Mouse (Mus musculus) midbrain, embryonic 16.5 days (tissue): ENCODE results near the gene Wfdc10. TPM values are rescaled to one million over a fixed set of nuclear protein-coding genes. Genes with fewer than 3 reads are reported as not detected.

Source experiments
- ATAC-seq: fragments of 200-750 bp; cut with Nextera tagmentation; 2 replicates; pipeline ENCODE4 v1.8.0; 2017; ENCODE audit warnings: moderate TSS enrichment
- H3K27ac ChIP-seq: fragments of 300-500 bp; sonication (generic); 2 replicates; pipeline ENCODE4 v1.5.1; 2014; ENCODE audit warnings: mild to moderate bottlenecking, low read length, mixed read lengths
- H3K27me3 ChIP-seq: fragments of 300-500 bp; sonication (generic); 2 replicates; pipeline ENCODE4 v1.6.1; 2014; ENCODE audit warnings: low read depth, low read length, mixed read lengths; ENCODE audit not compliant: control insufficient read depth, insufficient read depth
- H3K36me3 ChIP-seq: fragments of 300-500 bp; sonication (generic); 2 replicates; pipeline ENCODE4 v1.6.1; 2014; ENCODE audit warnings: mild to moderate bottlenecking, low read length, moderate library complexity, mixed read lengths; ENCODE audit not compliant: control insufficient read depth, insufficient read depth
- H3K4me1 ChIP-seq: fragments of 300-500 bp; sonication (generic); 2 replicates; pipeline ENCODE4 v1.6.1; 2014; ENCODE audit warnings: mild to moderate bottlenecking, low read length, mixed read lengths; ENCODE audit not compliant: control insufficient read depth, insufficient read depth
- H3K4me2 ChIP-seq: fragments of 300-500 bp; sonication (generic); 2 replicates; pipeline ENCODE4 v1.6.1; 2014; ENCODE audit warnings: mild to moderate bottlenecking, low read length, mixed read lengths
- H3K4me3 ChIP-seq: fragments of 300-500 bp; sonication (generic); 2 replicates; pipeline ENCODE4 v1.5.1; 2014; ENCODE audit warnings: low read depth, mild to moderate bottlenecking, low read length, moderate library complexity, mixed read lengths
- H3K9ac ChIP-seq: fragments of 300-500 bp; sonication (generic); 2 replicates; pipeline ENCODE4 v1.6.1; 2014; ENCODE audit warnings: low read depth, low read length, mixed read lengths
- H3K9me3 ChIP-seq: fragments of 300-500 bp; sonication (generic); replicated peaks from 2 replicates; pipeline ENCODE4 v1.6.1; 2014; ENCODE audit warnings: mild to moderate bottlenecking, low read length, mixed read lengths; ENCODE audit not compliant: control insufficient read depth, poor library complexity, severe bottlenecking
- WGBS: fragments of 180-500 bp; shearing (Covaris S2); extraction: QIAGEN DNeasy Blood & Tissue Kit; methylation state at CpG from one replicate; pipeline ENCODE4 v1.1.7; 2014; 5-methylcytosine and 5-hydroxymethylcytosine counted together
- polyA plus RNA-seq: library from polyadenylated mRNA; unstranded; fragments of >200 nt; fragmentation: Nextera tagmentation; extraction: Ambion mirVana; gene quantifications from 2 replicates; pipeline ENCODE4 v1.2.1, GENCODE M21; 2015

Gene Wfdc10
- polyA plus RNA-seq, 1 experiment from 2014 or later: not detected

DNA sequence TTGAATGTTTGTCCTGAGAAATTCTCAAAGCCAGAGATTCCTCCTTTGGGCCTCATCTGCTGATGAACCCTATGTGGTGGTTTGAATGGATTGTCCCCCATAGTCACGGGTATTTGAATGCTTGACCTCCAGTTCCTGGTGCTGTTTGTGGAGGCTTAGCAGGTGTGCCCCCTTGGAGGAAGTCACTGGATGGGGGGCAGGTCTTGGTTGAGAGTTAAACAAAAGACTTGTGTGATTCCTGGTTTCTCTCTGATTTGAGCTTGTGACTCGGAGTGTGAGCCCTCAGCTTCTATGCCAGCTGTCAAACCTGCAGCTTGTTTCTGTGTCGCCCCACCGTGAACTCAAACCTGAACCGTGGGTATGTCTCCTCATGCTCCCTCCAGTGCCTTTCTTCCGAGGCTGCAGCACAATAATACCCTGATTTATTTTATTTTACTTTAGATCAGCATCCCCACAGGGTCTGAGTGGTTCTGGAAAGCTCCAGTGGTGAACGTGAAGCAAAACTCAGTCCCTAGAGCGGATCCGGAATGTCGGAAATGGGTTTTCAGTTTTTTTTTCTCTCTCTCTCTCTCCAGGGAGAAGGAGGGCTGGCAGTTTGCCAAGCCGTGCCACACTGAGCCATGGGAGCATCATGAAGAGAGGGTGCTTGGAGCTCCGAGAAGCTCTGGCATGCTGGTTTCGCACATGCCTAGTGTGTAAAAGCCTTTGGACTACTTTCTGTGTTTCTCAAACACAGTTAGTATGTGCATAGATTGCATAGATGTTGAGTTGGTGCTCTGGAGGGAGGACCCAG is 13.8 kb upstream of the Wfdc10 start:
- no peak overlapping the region for H3K27ac ChIP-seq
- WGBS: 76% methylated on average over 13 of the region's 13 CpGs

DNA sequence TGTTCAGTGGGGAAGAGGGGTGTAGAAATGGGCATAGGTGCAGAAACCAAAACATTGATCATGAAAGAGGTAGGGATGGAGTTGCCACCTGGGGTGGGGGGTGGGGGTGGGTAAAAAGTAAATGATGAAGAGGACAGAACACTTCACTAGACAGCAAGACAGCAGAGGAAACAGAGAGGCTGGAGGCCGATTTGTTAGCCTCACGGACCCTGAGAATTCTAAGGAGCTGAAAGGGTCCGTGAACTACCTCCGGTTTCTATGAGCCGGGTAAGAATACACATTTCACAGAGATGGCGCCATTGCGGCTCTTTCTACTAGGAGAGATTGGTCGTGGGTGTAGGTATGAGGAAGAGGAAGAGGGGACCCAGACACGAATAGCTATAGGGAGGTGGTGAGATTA is 637 bp downstream of the Wfdc10 start, which contains the start of gene Wfdc9:
Gene Wfdc9, minus strand, starts transcription at position 101 of the 400 bp plus-strand sequence.
- Histone ChIP-seq H3K4me1 (no peaks in the 10 kb centered on the region), H3K9me3 (no peaks in the 10 kb centered on the region), H3K4me3 (no peak within 1 kb of the TSS), H3K4me2 (no peak within 1 kb of the TSS), H3K27me3 (no peaks in the 10 kb centered on the region), H3K27ac (no peak within 1 kb of the TSS), H3K9ac (no peak within 1 kb of the TSS), H3K36me3 (no peaks in the 10 kb centered on the region)
- 79% methylated on average over 9 of the region's 9 CpGs for WGBS
- ATAC-seq: no peak

More for the DNA sequence above, 13.8 kb upstream of the Wfdc10 start:
- H3K4me3 ChIP-seq: no peak overlapping the region
- ATAC-seq: no peak
- H3K9me3 ChIP-seq: no peaks in the 10 kb centered on the region
- no peaks in the 10 kb centered on the region for H3K4me1 ChIP-seq
- no peaks in the 10 kb centered on the region for H3K36me3 ChIP-seq
- H3K4me2 ChIP-seq: no peak overlapping the region
- no peak overlapping the region for H3K9ac ChIP-seq
- H3K27me3 ChIP-seq: no peaks in the 10 kb centered on the region

DNA sequence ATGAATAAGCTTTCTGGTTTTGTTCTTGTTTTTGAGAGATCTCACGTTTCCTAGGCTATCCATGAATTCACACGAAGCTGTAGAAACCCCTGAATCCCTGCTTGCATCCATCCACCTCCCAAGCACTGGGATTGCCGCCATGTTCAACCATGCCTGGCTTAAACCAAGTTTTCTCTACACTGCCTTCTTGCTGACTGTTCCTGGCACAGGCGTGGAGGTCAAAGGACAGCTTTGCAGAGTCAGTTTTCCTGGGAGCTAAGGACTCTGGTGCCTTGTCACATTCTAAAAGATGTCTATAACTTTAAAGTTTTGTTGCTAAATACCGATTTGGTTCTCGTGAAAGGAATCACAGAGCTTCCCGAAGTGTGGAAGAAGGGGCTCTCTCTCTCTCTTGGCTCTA is 9.0 kb downstream of the Wfdc10 start:
- H3K4me1 ChIP-seq: no peaks in the 10 kb centered on the region
- ATAC-seq: no peak
- H3K4me3 ChIP-seq: no peak overlapping the region
- H3K9me3 ChIP-seq: no peaks in the 10 kb centered on the region
- no peaks in the 10 kb centered on the region for H3K36me3 ChIP-seq
- no peak overlapping the region for H3K27ac ChIP-seq
- WGBS: 90% methylated on average over 7 of the region's 7 CpGs
- H3K9ac ChIP-seq: no peak overlapping the region
- no peaks in the 10 kb centered on the region for H3K27me3 ChIP-seq
- no peak overlapping the region for H3K4me2 ChIP-seq

DNA sequence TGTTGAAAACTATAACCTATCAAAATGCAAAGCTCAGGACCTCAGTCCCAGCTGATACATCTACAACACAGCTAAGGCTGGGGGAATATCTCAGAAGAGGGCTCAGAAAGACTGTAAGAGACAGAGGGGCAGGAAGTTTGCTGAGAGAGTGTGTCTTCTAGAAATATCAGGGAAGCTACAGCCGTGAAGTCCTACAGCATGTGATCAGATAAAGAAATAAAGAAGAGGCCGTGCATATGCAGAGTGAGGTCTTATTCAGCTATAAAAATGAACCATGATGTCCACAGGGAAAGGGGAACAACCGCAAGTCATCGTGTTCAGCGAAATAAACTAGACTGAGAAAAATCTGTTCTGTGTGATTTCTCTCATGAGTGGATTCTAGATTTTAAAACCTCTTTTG is 14.4 kb downstream of the Wfdc10 start:
- Histone ChIP-seq H3K9me3 (no peaks in the 10 kb centered on the region), H3K4me1 (no peaks in the 10 kb centered on the region), H3K9ac (no peak overlapping the region), H3K36me3 (no peaks in the 10 kb centered on the region), H3K27ac (no peak overlapping the region), H3K27me3 (no peaks in the 10 kb centered on the region), H3K4me3 (no peak overlapping the region), H3K4me2 (no peak overlapping the region)
- no peak for ATAC-seq
- 93% methylated on average over 5 of the region's 5 CpGs for WGBS

DNA sequence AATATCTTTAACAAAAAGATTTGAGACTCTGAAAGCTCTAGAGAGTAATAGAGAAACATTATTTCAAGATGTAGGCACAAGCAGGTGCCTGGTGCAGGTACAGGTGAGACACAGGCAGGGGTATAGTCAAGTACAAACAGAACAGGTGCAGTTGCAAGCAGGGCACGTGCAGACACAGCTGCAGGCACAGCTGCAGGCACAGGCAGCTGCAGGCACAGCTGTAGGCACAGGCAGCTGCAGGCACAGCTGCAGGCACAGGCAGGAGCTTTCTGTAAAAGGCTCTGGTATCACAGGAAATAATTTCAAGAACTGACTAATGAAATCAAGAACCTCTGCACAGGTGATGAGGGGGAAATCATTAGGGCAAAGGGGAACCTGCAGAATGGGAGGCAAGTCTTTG is 15.1 kb downstream of the Wfdc10 start:
- Histone ChIP-seq H3K9ac (no peak overlapping the region), H3K27ac (no peak overlapping the region), H3K4me2 (no peak overlapping the region), H3K4me3 (no peak overlapping the region), H3K36me3 (no peaks in the 10 kb centered on the region), H3K9me3 (no peaks in the 10 kb centered on the region), H3K4me1 (no peaks in the 10 kb centered on the region), H3K27me3 (no peaks in the 10 kb centered on the region)
- ATAC-seq: no peak
- WGBS: 35% methylated on average over 1 of the region's 1 CpGs

DNA sequence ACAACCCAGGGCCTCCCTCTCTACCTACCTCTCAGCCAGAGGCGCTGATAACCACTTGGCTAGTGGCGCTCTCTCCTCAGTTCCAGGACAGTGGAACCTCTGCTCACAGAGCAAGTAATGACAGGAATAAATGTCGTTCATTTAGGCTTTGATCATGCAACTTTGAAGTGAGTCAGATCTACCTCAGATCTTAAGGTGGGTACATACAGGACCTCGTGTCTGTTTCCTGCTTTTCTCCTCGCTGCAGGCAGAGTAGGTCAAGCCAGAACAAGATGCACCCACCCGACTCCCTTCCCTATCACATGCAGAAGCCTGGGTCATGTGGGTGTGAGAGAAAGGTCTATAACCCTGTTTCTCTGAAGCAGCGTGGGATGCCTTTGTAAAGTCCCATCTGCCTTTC is 18.1 kb downstream of the Wfdc10 start, which contains the start of gene Wfdc11:
Gene Wfdc11, minus strand, starts transcription at position 101 of the 400 bp plus-strand sequence.
- 76% methylated on average over 7 of the region's 7 CpGs for WGBS
- no peaks in the 10 kb centered on the region for H3K27me3 ChIP-seq
- no peak for ATAC-seq
- H3K4me1 ChIP-seq: peaks cover 6% of the 10 kb centered on the region; the same call in 1 of the 2 replicates
- H3K27ac ChIP-seq: no peak within 1 kb of the TSS
- no peaks in the 10 kb centered on the region for H3K9me3 ChIP-seq
- H3K4me3 ChIP-seq: no peak within 1 kb of the TSS
- H3K4me2 ChIP-seq: no peak within 1 kb of the TSS
- no peaks in the 10 kb centered on the region for H3K36me3 ChIP-seq
- no peak within 1 kb of the TSS for H3K9ac ChIP-seq

DNA sequence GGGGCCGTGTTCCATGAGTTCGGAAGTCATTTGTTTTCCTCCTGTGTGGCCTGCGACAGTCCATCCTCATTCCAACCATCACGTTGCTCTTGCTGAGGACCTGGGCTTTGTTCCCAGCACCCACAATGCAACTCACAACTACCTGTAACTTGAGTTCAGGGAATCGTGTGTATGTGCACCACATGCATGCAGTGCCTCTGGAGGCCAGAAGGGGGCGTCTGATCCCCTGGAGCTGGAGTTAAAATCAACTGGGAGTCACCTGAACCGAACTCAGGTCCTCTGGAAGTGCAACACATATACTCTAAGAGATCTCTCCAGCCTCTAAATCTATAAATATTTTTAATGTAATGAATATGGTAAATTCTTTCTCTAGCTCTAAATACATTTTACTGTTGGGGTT is 20.3 kb downstream of the Wfdc10 start:
- Histone ChIP-seq H3K27ac (no peak overlapping the region), H3K36me3 (no peaks in the 10 kb centered on the region), H3K4me3 (no peak overlapping the region), H3K4me2 (no peak overlapping the region), H3K27me3 (no peaks in the 10 kb centered on the region), H3K9me3 (no peaks in the 10 kb centered on the region), H3K9ac (no peak overlapping the region), H3K4me1 (peaks cover 6% of the 10 kb centered on the region; the same call in 1 of the 2 replicates)
- WGBS: 73% methylated on average over 7 of the region's 7 CpGs
- no peak for ATAC-seq

DNA sequence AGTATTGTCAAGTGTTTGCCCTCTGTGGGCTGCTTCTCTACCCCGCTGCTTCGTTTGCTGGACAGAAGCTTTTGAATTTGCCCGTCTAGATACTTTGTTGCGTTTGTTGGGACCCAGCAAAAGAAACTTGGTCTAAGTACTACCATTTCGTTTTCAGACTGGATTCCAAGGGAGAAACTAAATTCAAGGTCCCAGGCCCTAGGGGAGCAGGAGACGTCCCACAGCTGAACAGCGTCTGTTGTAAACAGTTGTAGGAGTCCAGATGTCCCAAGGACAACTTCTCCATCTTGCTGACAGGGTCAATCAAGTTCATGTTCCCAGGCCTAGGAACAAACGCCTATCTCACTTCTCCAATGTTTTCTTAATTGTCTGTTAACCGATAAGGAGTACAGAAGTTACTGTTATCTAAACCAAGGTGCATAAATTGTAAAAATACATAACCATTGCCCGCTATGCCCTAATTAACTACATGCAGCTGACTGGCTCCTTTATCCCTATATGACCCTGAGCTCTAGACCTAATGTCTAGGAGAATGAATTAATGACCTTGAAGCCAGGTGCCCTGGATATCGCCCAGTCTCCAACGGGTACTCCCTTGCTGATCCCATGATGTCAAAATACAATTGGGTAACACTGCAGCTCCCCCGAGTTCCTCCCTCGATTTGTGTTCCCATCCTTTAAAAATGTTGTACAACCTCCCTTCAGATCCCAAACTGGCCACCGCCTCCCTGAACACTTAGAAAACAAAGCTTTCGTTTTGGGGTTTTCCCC is 21.3 kb downstream of the Wfdc10 start:
- H3K36me3 ChIP-seq: no peaks in the 10 kb centered on the region
- peaks cover 6% of the 10 kb centered on the region; the same call in 1 of the 2 replicates for H3K4me1 ChIP-seq
- no peak overlapping the region for H3K4me3 ChIP-seq
- no peaks in the 10 kb centered on the region for H3K27me3 ChIP-seq
- no peaks in the 10 kb centered on the region for H3K9me3 ChIP-seq
- no peak overlapping the region for H3K27ac ChIP-seq
- no peak overlapping the region for H3K9ac ChIP-seq
- WGBS: 90% methylated on average over 16 of the region's 16 CpGs
- no peak for ATAC-seq
- H3K4me2 ChIP-seq: no peak overlapping the region
